Mouse (Mus musculus): ENCODE data around the gene Agmo.

The Agmo gene

GRCm38 (mm10) chr12:37426750-37427149 lies 185.3 kb downstream of the Agmo start:
- DNase-seq (ENCODE audit: low read depth, low spot score) = no peak

- DNase-seq (ENCODE audit: low read depth, low spot score) = no peak
These were observed 193.0 kb downstream of the Agmo start for GRCm38 (mm10) chr12:37434466-37434865.

GRCm38 (mm10) chr12:37442486-37443013 lies 201.1 kb downstream of the Agmo start:
- DNase-seq (ENCODE audit: low read depth, low spot score) = no peak

GRCm38 (mm10) chr12:37445255-37445654 lies 203.8 kb downstream of the Agmo start:
- no peak for DNase-seq (ENCODE audit: low read depth, low spot score)

- no peak for DNase-seq (ENCODE audit: low read depth, low spot score)
These were observed 208.2 kb downstream of the Agmo start for GRCm38 (mm10) chr12:37449597-37449996.

GRCm38 (mm10) chr12:37450366-37451156 lies 209.1 kb downstream of the Agmo start:
- no peak for DNase-seq (ENCODE audit: low read depth, low spot score)

- DNase-seq (ENCODE audit: low read depth, low spot score) = no peak
These were observed 230.2 kb downstream of the Agmo start for GRCm38 (mm10) chr12:37471631-37472030.

GRCm38 (mm10) chr12:37476849-37477248 lies 235.4 kb downstream of the Agmo start:
- DNase-seq (ENCODE audit: low read depth, low spot score) = no peak

GRCm38 (mm10) chr12:37487991-37488390 lies 246.6 kb downstream of the Agmo start:
- DNase-seq (ENCODE audit: low read depth, low spot score) = no peak

- no peak for DNase-seq (ENCODE audit: low read depth, low spot score)
These were observed 257.4 kb downstream of the Agmo start for GRCm38 (mm10) chr12:37498871-37499270.

- DNase-seq (ENCODE audit: low read depth, low spot score) = no peak
These were observed 266.0 kb downstream of the Agmo start for GRCm38 (mm10) chr12:37507406-37507805.

GRCm38 (mm10) chr12:37507826-37508225 lies 266.4 kb downstream of the Agmo start:
- no peak for DNase-seq (ENCODE audit: low read depth, low spot score)

GRCm38 (mm10) chr12:37521772-37522171 lies 280.3 kb downstream of the Agmo start:
- no peak for DNase-seq (ENCODE audit: low read depth, low spot score)

GRCm38 (mm10) chr12:37524662-37525061 lies 283.2 kb downstream of the Agmo start:
- DNase-seq (ENCODE audit: low read depth, low spot score) = no peak

GRCm38 (mm10) chr12:37540994-37541393 lies 299.6 kb downstream of the Agmo start:
- no peak for DNase-seq (ENCODE audit: low read depth, low spot score)

GRCm38 (mm10) chr12:37558284-37558683 lies 316.8 kb downstream of the Agmo start:
- no peak for DNase-seq (ENCODE audit: low read depth, low spot score)

GRCm38 (mm10) chr12:37565882-37566596 lies 324.6 kb downstream of the Agmo start:
- DNase-seq (ENCODE audit: low read depth, low spot score) = no peak

- DNase-seq (ENCODE audit: low read depth, low spot score) = no peak
These were observed 330.5 kb downstream of the Agmo start for GRCm38 (mm10) chr12:37571922-37572321.

- DNase-seq (ENCODE audit: low read depth, low spot score) = no peak
These were observed 341.3 kb downstream of the Agmo start for GRCm38 (mm10) chr12:37582777-37583176.

GRCm38 (mm10) chr12:37592853-37593252 lies 351.4 kb downstream of the Agmo start:
- no peak for DNase-seq (ENCODE audit: low read depth, low spot score)

GRCm38 (mm10) chr12:37612837-37613236 lies 371.4 kb downstream of the Agmo start:
- DNase-seq (ENCODE audit: low read depth, low spot score) = no peak

GRCm38 (mm10) chr12:37614769-37615168 lies 373.3 kb downstream of the Agmo start:
- no peak for DNase-seq (ENCODE audit: low read depth, low spot score)

- no peak for DNase-seq (ENCODE audit: low read depth, low spot score)
These were observed 382.6 kb downstream of the Agmo start for GRCm38 (mm10) chr12:37624078-37624477.
